Mouse (Mus musculus): ENCODE measurements around the gene Tex19.1.

DNA sequence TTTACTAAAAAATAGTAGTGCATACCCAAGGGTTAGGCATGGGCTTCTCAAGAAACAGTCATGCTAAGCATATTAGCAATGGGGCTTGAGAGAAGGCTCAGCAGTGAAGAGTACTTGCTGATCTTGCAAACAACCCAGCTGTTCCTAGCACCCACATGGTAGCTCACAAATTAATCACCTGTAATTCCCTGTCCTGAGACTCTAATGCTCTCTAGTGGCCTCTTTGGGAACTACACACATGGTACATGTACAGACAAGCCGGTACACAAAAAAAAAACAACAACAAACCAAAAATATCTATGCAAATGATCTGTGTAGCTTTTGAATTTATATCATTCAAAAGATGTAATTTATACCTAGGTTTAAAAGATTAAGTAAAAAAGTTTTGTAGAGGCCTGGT is 19.5 kb upstream of the Tex19.1 start:
- TF ChIP-seq CTCF (IDR thresholded peaks at IDR 0.05; ENCODE audit: borderline replicate concordance, insufficient read depth, low read depth, low read length) (no peak), POLR2A (IDR thresholded peaks at IDR 0.05; ENCODE audit: borderline replicate concordance, insufficient read depth, low read length) (no peak)
